Mouse (Mus musculus) left cerebral cortex, adult 2 months (tissue): Measurements from ENCODE around the gene Jag2. TPM values are rescaled to one million over a fixed set of nuclear protein-coding genes. Genes with fewer than 3 reads are reported as not detected.

ENCODE experiments used
- DNase-seq, 2 experiments: peaks; one replicate each; pipeline ENCODE4 v3.0.0; 2021 to 2022; ENCODE audit warnings: low spot score in 2 of 2, mixed read lengths in 1 of 2; ENCODE audit errors: extremely low spot score in 1 of 2
- H3K27ac ChIP-seq: fragments of 200-600 bp; 2 replicates; pipeline ENCODE4 v1.8.1; 2022
- H3K4me3 ChIP-seq: fragments of 200-600 bp; 2 replicates; pipeline ENCODE4 v1.8.1; 2022
- CTCF ChIP-seq: fragments of 200-600 bp; IDR thresholded peaks from 2 replicates; pipeline ENCODE4 v1.8.1; 2022; ENCODE audit warnings: antibody characterized with exemption, mild to moderate bottlenecking, moderate library complexity
- intact Hi-C: fragments of 180-260 bp; cut with DNase I; formaldehyde crosslinking; loops from one replicate; pipeline ENCODE4 v1.15.1; 2025
- total RNA-seq, 2 experiments: library from RNA; stranded (reverse); gene quantifications; 2 replicates each; pipeline ENCODE4 v1.2.3; 2021

The Jag2 gene
- total RNA-seq, 2 experiments from 2014 or later, result 57.9 to 62.2 TPM

GRCm38 (mm10) chr12:112874199-112874598 is 55.4 kb downstream of the Jag2 start:
- TF ChIP-seq CTCF, result no peak
- peak in 1 of 2 experiments; percentile 7 for DNase-seq
- Histone ChIP-seq H3K4me3 (no peak overlapping the region), H3K27ac (no peak overlapping the region)
- intact Hi-C loops, result no loop called here

GRCm38 (mm10) chr12:112873452-112874190 is 56.0 kb downstream of the Jag2 start:
- TF ChIP-seq CTCF, result peak; percentile 64
- DNase-seq, result peak; percentile 52 to 54
- intact Hi-C loops, result no loop called here
- Histone ChIP-seq H3K4me3 (no peak overlapping the region), H3K27ac (no peak overlapping the region)

- peak in 1 of 2 experiments; percentile 8 for DNase-seq
- TF ChIP-seq CTCF, result no peak
- intact Hi-C loops, result no loop called here
Measured at GRCm38 (mm10) chr12:112872991-112873390, 56.6 kb downstream of the Jag2 start.

GRCm38 (mm10) chr12:112871272-112871671 is 58.3 kb downstream of the Jag2 start:
- no peak for DNase-seq
- H3K4me3 ChIP-seq, result no peak overlapping the region
- intact Hi-C loops, result no loop called here
- TF ChIP-seq CTCF, result no peak
- no peak overlapping the region for H3K27ac ChIP-seq

More at GRCm38 (mm10) chr12:112872991-112873390, 56.6 kb downstream of the Jag2 start:
- Histone ChIP-seq H3K27ac (no peak overlapping the region), H3K4me3 (no peak overlapping the region)

GRCm38 (mm10) chr12:112870775-112871174 is 58.8 kb downstream of the Jag2 start:
- Histone ChIP-seq H3K27ac (no peak overlapping the region), H3K4me3 (no peak overlapping the region)
- no peak for DNase-seq
- no peak for TF ChIP-seq CTCF
- intact Hi-C loops, result no loop called here

- intact Hi-C loops, result no loop called here
- TF ChIP-seq CTCF, result no peak
- DNase-seq, result no peak
- Histone ChIP-seq H3K4me3 (no peak overlapping the region), H3K27ac (no peak overlapping the region)
Measured at GRCm38 (mm10) chr12:112869783-112870204, 59.8 kb downstream of the Jag2 start.

GRCm38 (mm10) chr12:112868178-112869087 is 61.1 kb downstream of the Jag2 start, which contains the start of gene Gpr132:
TSS of gene Gpr132 (minus strand) at chr12:112868228.
- H3K4me3 ChIP-seq, result no peak within 1 kb of the TSS
- TF ChIP-seq CTCF, result no peak
- intact Hi-C loops, result no loop called here
- H3K27ac ChIP-seq, result no peak within 1 kb of the TSS
- DNase-seq, result no peak

GRCm38 (mm10) chr12:112867106-112867674 is 62.4 kb downstream of the Jag2 start:
- no peak for TF ChIP-seq CTCF
- intact Hi-C loops, result no loop called here

GRCm38 (mm10) chr12:112866467-112867080 is 63.0 kb downstream of the Jag2 start:
- H3K4me3 ChIP-seq, result no peak overlapping the region
- intact Hi-C loops, result no loop called here
- TF ChIP-seq CTCF, result no peak
- DNase-seq, result no peak
- H3K27ac ChIP-seq, result no peak overlapping the region

More at GRCm38 (mm10) chr12:112867106-112867674, 62.4 kb downstream of the Jag2 start:
- Histone ChIP-seq H3K27ac (no peak overlapping the region), H3K4me3 (no peak overlapping the region)
- DNase-seq, result no peak

- Histone ChIP-seq H3K4me3 (no peak overlapping the region), H3K27ac (no peak overlapping the region)
- TF ChIP-seq CTCF, result no peak
- DNase-seq, result no peak
- intact Hi-C loops, result no loop called here
Measured at GRCm38 (mm10) chr12:112864804-112865203, 64.8 kb downstream of the Jag2 start.

GRCm38 (mm10) chr12:112861911-112862321 is 67.7 kb downstream of the Jag2 start:
- no peak overlapping the region for H3K27ac ChIP-seq
- no peak for TF ChIP-seq CTCF
- DNase-seq, result no peak
- intact Hi-C loops, result no loop called here
- H3K4me3 ChIP-seq, result no peak overlapping the region

- intact Hi-C loops, result no loop called here
- no peak for DNase-seq
- H3K4me3 ChIP-seq, result no peak overlapping the region
- no peak overlapping the region for H3K27ac ChIP-seq
- no peak for TF ChIP-seq CTCF
Measured at GRCm38 (mm10) chr12:112860765-112861164, 68.8 kb downstream of the Jag2 start.
